Comparison of ENCODE assay signal across 19 mouse cellular contexts in the genomic region with DNA sequence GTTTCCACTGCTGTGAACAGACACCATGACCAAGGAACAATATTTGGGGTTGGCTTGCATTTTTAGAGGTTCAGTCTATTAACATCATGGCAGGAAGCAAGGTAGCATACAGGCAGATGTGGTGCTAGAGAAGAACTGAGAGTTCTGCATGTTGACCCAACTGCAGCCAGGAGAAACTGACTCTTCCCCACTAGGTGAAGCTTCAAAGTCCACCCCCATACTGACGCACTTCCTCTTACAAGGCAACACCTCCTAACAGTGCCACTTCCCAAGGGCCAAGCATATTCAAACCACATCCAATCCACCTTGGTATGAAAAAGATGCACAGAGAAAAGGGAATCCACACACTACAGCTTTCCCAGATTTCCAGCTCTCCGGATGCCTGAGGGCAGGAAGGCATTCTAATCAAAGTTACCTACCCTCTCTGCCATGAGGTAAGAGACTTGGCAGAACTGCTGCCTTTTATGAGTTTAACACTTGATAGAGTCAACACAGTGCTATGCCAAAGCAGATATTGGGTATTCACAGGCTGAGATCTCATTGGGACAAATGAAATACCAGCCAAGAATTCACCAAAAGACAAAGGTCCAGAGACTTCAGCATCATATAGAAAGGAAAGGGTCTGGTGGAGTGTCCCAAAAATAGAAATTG. TPM values are rescaled to one million over a fixed set of nuclear protein-coding genes. Genes with fewer than 3 reads are reported as not detected.
DNase-seq lines count a peak whose midpoint lies in the region; ATAC-seq and TF ChIP-seq lines count a peak whose summit lies in the region.
"Had no signal": no experiment of that assay in that cellular context is flagged by ENCODE, and none has a peak within 500 bp of the region (broad histone marks: within the 10 kb centered on the region; RNA-seq: fewer than 3 reads in every experiment).

No protein-coding gene starts in this region.

- no peaks in the 10 kb centered on the region for H3K27me3 ChIP-seq in liver, postnatal 0 days (ENCODE audit: insufficient read depth, low read length)
- H3K27me3 ChIP-seq in liver, embryonic 11.5 days (replicated peaks; ENCODE audit: control insufficient read depth, insufficient read depth, low read length): no peaks in the 10 kb centered on the region
- H3K27me3 ChIP-seq: stomach, embryonic 15.5 days had no signal

- no peak for DNase-seq in liver, postnatal 0 days
- no peak for DNase-seq in liver, embryonic 11.5 days (ENCODE audit: low spot score)
- peak; percentile 36 to 44 for DNase-seq in B cell, adult 2 months
- no peak for DNase-seq in layer of hippocampus, adult 2 months (ENCODE audit: low spot score in 2 of 2)
- no peak for DNase-seq in layer of hippocampus, postnatal 14 days (ENCODE audit: low spot score in 2 of 2)
- no peak for DNase-seq in right cerebral cortex, postnatal 36 days (ENCODE audit: low spot score in 2 of 2)
- DNase-seq: adrenal gland, postnatal 10 days; cerebellum, postnatal 14 days; forebrain, postnatal 0 days; gastrocnemius, postnatal 36 days; kidney, adult 18-20 months; midbrain, embryonic 14.5 days; thymus, adult 18-20 months had no signal

- no peak overlapping the region for H3K9ac ChIP-seq in liver, postnatal 0 days (replicated peaks)
- no peak overlapping the region for H3K9ac ChIP-seq in liver, embryonic 11.5 days (ENCODE audit: low read depth, low read length)
- H3K9ac ChIP-seq: forebrain, postnatal 0 days; stomach, embryonic 15.5 days had no signal

- WGBS in liver, postnatal 0 days (ENCODE audit: insufficient replicate concordance): 75% methylated on average over 2 of the region's 2 CpGs
- WGBS in liver, embryonic 11.5 days: 76% methylated on average over 2 of the region's 2 CpGs

- H3K4me3 ChIP-seq in liver, postnatal 0 days (ENCODE audit: low read depth, low read length): no peak overlapping the region
- H3K4me3 ChIP-seq in liver, embryonic 11.5 days (ENCODE audit: low read depth, low read length): no peak overlapping the region
- no peak overlapping the region for H3K4me3 ChIP-seq in layer of hippocampus, adult 2 months
- H3K4me3 ChIP-seq: stomach, embryonic 15.5 days had no signal

- TF ChIP-seq CTCF in liver, postnatal 0 days (IDR thresholded peaks at IDR 0.05; ENCODE audit: low read depth): no peak
- no peak for TF ChIP-seq CTCF in layer of hippocampus, adult 2 months (conservative IDR thresholded peaks at IDR 0.05)

- ATAC-seq in liver, postnatal 0 days: peak; percentile 68
- no peak for ATAC-seq in liver, embryonic 11.5 days (replicated peaks; ENCODE audit: low FRiP score)
- peak; percentile 63 for ATAC-seq in CD4-positive, CD25-positive, alpha-beta regulatory T cell, adult 4 months
- peak; percentile 51; the same call in 1 of the 2 replicates for ATAC-seq in megakaryocyte, adult 5-6 weeks (ENCODE audit: poor library complexity, severe bottlenecking)
- ATAC-seq: forebrain, postnatal 0 days had no signal

- no peak for TF ChIP-seq EP300 in liver, postnatal 0 days (IDR thresholded peaks at IDR 0.05; ENCODE audit: low read depth)

- H3K4me1 ChIP-seq in liver, postnatal 0 days (ENCODE audit: insufficient read depth): peaks cover 14% of the 10 kb centered on the region
- H3K4me1 ChIP-seq in liver, embryonic 11.5 days (replicated peaks; ENCODE audit: control insufficient read depth, insufficient read depth, low read length): peaks cover 15% of the 10 kb centered on the region; the same call in 1 of the 2 replicates

- no peak overlapping the region for H3K27ac ChIP-seq in liver, postnatal 0 days (ENCODE audit: low read depth)
- no peak overlapping the region for H3K27ac ChIP-seq in liver, embryonic 11.5 days (ENCODE audit: low read depth, low read length)
- no peak overlapping the region for H3K27ac ChIP-seq in layer of hippocampus, adult 2 months
- H3K27ac ChIP-seq: kidney, postnatal 0 days; stomach, embryonic 15.5 days had no signal

- H3K4me2 ChIP-seq in liver, postnatal 0 days (ENCODE audit: low read depth, low read length): no peak overlapping the region
- no peak overlapping the region for H3K4me2 ChIP-seq in liver, embryonic 11.5 days
- H3K4me2 ChIP-seq: stomach, embryonic 15.5 days had no signal

- H3K36me3 ChIP-seq in liver, postnatal 0 days (replicated peaks; ENCODE audit: insufficient read depth, low read length): peaks cover 5% of the 10 kb centered on the region
- H3K36me3 ChIP-seq in liver, embryonic 11.5 days (ENCODE audit: control insufficient read depth, insufficient read depth, low read length): 0 out of 2 replicates have a peak, but pooled peaks cover 2% of the 10 kb centered on the region

- no peaks in the 10 kb centered on the region for H3K9me3 ChIP-seq in liver, postnatal 0 days (ENCODE audit: low read length)
- no peaks in the 10 kb centered on the region for H3K9me3 ChIP-seq in liver, embryonic 11.5 days (ENCODE audit: control insufficient read depth, low read length)
- H3K9me3 ChIP-seq: stomach, embryonic 15.5 days had no signal

RNA-seq across cellular contexts. Expression of gene Brd4, which starts 43.5 kb away (rescaled TPM):
- polyA plus RNA-seq in liver, postnatal 0 days (2015; fragmentation: Nextera tagmentation; extraction: Ambion mirVana): 20.2 and 20.7 TPM in 2 replicates
- polyA plus RNA-seq in liver, embryonic 11.5 days (2014; fragmentation: Nextera tagmentation; extraction: Ambion mirVana): 84.6 and 97.6 TPM in 2 replicates
- 10 to 100 TPM; 60.5 to 81.2 TPM for polyA plus RNA-seq in CD4-positive, CD25-positive, alpha-beta regulatory T cell, adult 4 months (2017; shearing (Covaris generic))
- 128 and 143 TPM in 2 replicates for total RNA-seq in megakaryocyte, adult 5-6 weeks (2015)
- 20.7 and 30.3 TPM in 2 replicates for total RNA-seq in megakaryocyte, adult 5-6 weeks (2017)
- total RNA-seq in layer of hippocampus, adult 2 months (2021): 100 to 1,000 TPM; 103 to 121 TPM
- total RNA-seq in layer of hippocampus, postnatal 14 days (2021): 100 to 1,000 TPM; 118 to 125 TPM

RNA-seq across cellular contexts. Expression of gene Ephx3, which starts 51.7 kb away (rescaled TPM):
- polyA plus RNA-seq in liver, postnatal 0 days (2015; fragmentation: Nextera tagmentation; extraction: Ambion mirVana): not detected in 2 replicates
- 0.14 TPM in 1 of 2 replicates, not detected in the other for polyA plus RNA-seq in liver, embryonic 11.5 days (2014; fragmentation: Nextera tagmentation; extraction: Ambion mirVana)
- under 1 TPM in 1 of 2 experiments, not detected in 1; 0.22 TPM for polyA plus RNA-seq in CD4-positive, CD25-positive, alpha-beta regulatory T cell, adult 4 months (2017; shearing (Covaris generic))
- total RNA-seq in megakaryocyte, adult 5-6 weeks (2015): 0.07 and 0.23 TPM in 2 replicates
- 0.20 TPM in 1 of 2 replicates, not detected in the other for total RNA-seq in megakaryocyte, adult 5-6 weeks (2017)
- total RNA-seq in layer of hippocampus, adult 2 months (2021): under 1 TPM; 0.42 to 0.44 TPM
- total RNA-seq in layer of hippocampus, postnatal 14 days (2021): under 1 TPM; 0.25 to 0.26 TPM
- total RNA-seq: megakaryocyte progenitor cell, adult 5-6 weeks had no signal
- polyA plus RNA-seq: midbrain, embryonic 14.5 days; neural tube, embryonic 11.5 days had no signal

Comparison
In these comparisons a context has a peak if more than half of its experiments do, and no peak if none do; other contexts are left out.
1. DNase-seq: peak in B cell, adult 2 months (2 of 2); none in liver, postnatal 0 days (single experiment), liver, embryonic 11.5 days (single experiment), layer of hippocampus, adult 2 months (0 of 2), layer of hippocampus, postnatal 14 days (0 of 2) and right cerebral cortex, postnatal 36 days (0 of 2).